Mouse (Mus musculus): Measurements from ENCODE around the gene Itsn2.
"Not testable (repeated sequence)": the region's sequence is repeated elsewhere in the genome, so short reads cannot be mapped to it uniquely, and the experiment has no call there.

The Itsn2 gene

GRCm38 (mm10) chr12:4598666-4599428, 6.4 kb downstream of the Itsn2 start:
- no peak for DNase-seq (ENCODE audit: low read depth, low spot score)

GRCm38 (mm10) chr12:4599713-4600112, 7.3 kb downstream of the Itsn2 start:
- DNase-seq (ENCODE audit: low read depth, low spot score) = no peak

- no peak for DNase-seq (ENCODE audit: low read depth, low spot score)
Observed at GRCm38 (mm10) chr12:4606625-4607024, 14.2 kb downstream of the Itsn2 start.

GRCm38 (mm10) chr12:4614722-4615121, 22.3 kb downstream of the Itsn2 start:
- no peak for DNase-seq (ENCODE audit: low read depth, low spot score)

GRCm38 (mm10) chr12:4624201-4624600, 31.8 kb downstream of the Itsn2 start:
- DNase-seq (ENCODE audit: low read depth, low spot score) = no peak

GRCm38 (mm10) chr12:4632957-4633356, 40.5 kb downstream of the Itsn2 start:
- DNase-seq (ENCODE audit: low read depth, low spot score) = no peak

- DNase-seq (ENCODE audit: low read depth, low spot score) = no peak
Observed at GRCm38 (mm10) chr12:4638438-4638837, 46.0 kb downstream of the Itsn2 start.

- no peak for DNase-seq (ENCODE audit: low read depth, low spot score)
Observed at GRCm38 (mm10) chr12:4640737-4641136, 48.3 kb downstream of the Itsn2 start.

- no peak for DNase-seq (ENCODE audit: low read depth, low spot score)
Observed at GRCm38 (mm10) chr12:4656813-4657212, 64.4 kb downstream of the Itsn2 start.

- no peak for DNase-seq (ENCODE audit: low read depth, low spot score)
Observed at GRCm38 (mm10) chr12:4664929-4665674, 72.7 kb downstream of the Itsn2 start.

GRCm38 (mm10) chr12:4665675-4666037, 73.2 kb downstream of the Itsn2 start:
- DNase-seq (ENCODE audit: low read depth, low spot score) = no peak

- no peak for DNase-seq (ENCODE audit: low read depth, low spot score)
Observed at GRCm38 (mm10) chr12:4676336-4676735, 83.9 kb downstream of the Itsn2 start.

- no peak for DNase-seq (ENCODE audit: low read depth, low spot score)
Observed at GRCm38 (mm10) chr12:4679971-4680370, 87.5 kb downstream of the Itsn2 start.

GRCm38 (mm10) chr12:4685441-4685840, 93.0 kb downstream of the Itsn2 start:
- no peak for DNase-seq (ENCODE audit: low read depth, low spot score)

GRCm38 (mm10) chr12:4688386-4688785, 95.9 kb downstream of the Itsn2 start:
- DNase-seq (ENCODE audit: low read depth, low spot score) = no peak

GRCm38 (mm10) chr12:4689341-4689740, 96.9 kb downstream of the Itsn2 start:
- no peak for DNase-seq (ENCODE audit: low read depth, low spot score)

GRCm38 (mm10) chr12:4691193-4691592, 98.8 kb downstream of the Itsn2 start:
- no peak for DNase-seq (ENCODE audit: low read depth, low spot score)

- no peak for DNase-seq (ENCODE audit: low read depth, low spot score)
Observed at GRCm38 (mm10) chr12:4694534-4694933, 102.1 kb downstream of the Itsn2 start.

GRCm38 (mm10) chr12:4705626-4706025, 113.2 kb downstream of the Itsn2 start:
- DNase-seq (ENCODE audit: low read depth, low spot score) = not testable (repeated sequence)

- DNase-seq (ENCODE audit: low read depth, low spot score) = no peak
Observed at GRCm38 (mm10) chr12:4706175-4706574, 113.7 kb downstream of the Itsn2 start.

GRCm38 (mm10) chr12:4706901-4707300, 114.5 kb downstream of the Itsn2 start:
- DNase-seq (ENCODE audit: low read depth, low spot score) = no peak

GRCm38 (mm10) chr12:4707488-4708017, 115.1 kb downstream of the Itsn2 start:
- DNase-seq (ENCODE audit: low read depth, low spot score) = no peak

- no peak for DNase-seq (ENCODE audit: low read depth, low spot score)
Observed at GRCm38 (mm10) chr12:4708296-4708695, 115.9 kb downstream of the Itsn2 start.

Data from skeletal muscle tissue, adult 2 months (tissue).